Mouse (Mus musculus): ENCODE data around the gene Faf1.

Faf1 gene

DNA sequence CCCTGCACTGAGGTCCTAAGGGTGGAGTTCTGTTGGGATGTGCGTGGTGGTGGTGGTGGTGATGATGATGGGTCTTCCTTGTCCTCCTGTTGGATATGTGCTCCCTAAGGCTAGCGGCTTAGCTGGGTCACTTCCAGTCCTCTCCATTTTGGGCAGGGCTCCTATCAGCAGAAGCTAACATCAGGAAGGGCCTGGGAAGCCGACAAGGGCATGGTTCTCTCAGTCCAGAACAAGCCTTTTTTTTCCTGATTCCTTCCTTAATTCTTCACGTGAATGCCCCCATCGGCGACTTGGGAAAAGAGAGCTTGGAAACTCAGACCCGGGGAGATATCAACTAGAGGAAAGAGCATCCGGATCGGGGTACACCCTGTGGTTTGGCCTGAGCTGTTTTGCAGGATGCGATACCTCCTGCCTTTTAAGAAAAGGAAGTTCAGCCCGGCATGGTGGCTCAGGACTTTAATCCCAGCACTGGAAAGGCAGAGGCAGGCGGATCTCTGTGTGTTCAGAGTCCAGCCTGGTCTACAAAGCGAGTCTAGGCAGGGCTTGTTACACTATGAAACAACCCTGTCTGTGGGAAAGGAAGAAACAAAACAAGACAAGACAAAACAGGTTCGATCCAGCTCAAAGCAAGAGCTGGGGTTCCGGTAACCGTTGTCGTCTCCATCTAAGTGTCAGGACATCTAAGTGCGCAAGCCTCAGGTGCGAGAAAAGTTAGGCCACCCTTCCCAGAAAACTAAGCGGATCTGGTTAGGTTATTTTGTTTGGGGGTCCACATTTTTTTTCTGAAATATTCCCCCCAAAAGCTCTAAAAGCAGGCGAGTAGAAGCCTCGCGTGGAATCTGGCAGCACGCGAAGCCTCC is 299.2 kb downstream of the Faf1 start:
- in situ Hi-C loops (cut with MboI; ENCODE audit: unreplicated experiment in 2 of 2), result no loop called here

DNA sequence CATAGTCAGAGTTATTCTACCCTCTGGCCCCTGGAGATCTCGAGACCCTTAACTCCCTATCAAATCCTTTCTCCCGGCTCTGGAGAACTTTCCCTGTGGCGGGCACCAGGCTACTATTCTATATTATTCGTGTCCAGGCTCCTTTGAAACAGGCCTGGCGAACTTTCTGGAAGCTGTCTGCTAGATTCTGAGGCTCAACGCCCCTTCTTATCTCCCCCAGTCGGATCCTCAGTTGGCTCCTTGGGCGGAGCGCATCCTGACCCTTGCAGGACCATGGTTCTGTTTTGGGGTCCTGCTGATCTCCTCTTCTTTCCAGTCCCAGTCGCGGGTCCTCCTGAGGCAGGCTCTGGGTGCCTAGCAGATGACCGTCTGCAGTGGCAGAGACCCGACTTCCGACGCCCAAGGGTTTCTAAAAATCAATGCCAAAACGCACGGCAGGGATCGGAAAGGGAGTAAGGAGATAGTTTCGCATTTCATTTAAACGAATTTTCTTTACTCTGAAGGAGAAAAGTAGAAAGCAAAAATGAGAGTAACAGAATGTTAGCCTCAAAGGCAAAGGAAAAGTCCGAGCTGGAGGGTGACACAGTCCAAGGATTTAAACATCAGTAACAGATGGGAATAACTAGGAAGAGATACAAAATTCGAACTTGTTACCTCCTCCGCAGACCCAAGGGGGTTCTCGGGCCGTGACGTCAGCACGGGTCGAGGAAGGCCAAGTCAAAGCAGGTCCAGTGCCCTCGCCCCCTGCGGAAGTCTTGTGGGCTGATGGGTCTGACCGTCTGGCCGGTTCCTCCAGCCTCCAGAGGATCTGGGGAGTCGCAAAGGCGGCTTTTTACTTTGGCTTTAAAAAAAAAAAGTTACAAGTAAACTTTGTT is 300.1 kb downstream of the Faf1 start:
- in situ Hi-C loops (cut with MboI; ENCODE audit: unreplicated experiment in 2 of 2), result no loop called here

DNA sequence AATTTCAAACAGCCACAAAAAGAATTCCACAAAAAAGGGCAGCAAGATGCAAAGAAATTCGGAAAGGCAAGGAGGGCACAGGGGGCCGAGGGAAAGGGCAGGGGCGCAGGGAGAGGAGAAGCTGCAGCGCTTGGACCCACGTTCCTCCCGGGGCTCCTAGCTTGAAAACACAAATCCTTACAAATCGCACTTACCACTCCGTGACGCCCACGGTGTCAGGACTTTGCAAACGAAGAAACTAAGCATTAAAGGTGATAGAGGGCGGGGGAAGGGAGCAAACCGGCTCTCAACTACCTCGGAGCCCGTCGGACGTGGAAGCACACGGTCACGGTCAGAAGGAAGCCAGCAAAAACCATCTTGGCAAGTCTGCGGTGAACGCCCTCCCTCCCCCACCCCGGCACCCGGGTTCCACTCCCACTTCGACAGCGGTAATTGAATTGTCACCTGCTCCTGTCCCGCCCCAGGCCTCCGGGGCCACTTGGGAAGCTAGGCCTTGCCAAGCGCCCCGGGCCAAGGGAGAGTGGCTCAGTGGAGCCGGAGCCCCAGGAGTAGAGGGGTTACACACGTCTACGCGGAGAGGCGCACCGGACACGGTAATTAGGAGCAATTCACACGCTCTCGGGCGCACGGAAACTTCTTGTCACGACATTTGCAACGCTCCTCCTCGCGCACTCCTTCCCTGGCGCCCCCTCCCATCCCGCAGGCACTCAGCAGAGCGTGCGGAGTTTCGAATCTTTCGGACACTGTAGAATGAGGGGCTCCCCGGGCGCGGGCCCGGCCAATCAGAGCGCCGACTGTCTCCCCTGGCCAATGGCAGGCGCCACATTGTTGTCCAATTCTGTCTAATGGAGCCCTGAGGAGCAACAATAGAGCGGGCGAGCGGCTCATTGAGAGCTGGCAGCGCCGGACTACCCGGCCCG is 301.0 kb downstream of the Faf1 start, which contains the start of gene Dmrta2:
Gene Dmrta2, plus strand, starts transcription at position 906 of the 920 bp plus-strand sequence.
- in situ Hi-C loops (cut with MboI; ENCODE audit: unreplicated experiment in 2 of 2), result no loop called here

DNA sequence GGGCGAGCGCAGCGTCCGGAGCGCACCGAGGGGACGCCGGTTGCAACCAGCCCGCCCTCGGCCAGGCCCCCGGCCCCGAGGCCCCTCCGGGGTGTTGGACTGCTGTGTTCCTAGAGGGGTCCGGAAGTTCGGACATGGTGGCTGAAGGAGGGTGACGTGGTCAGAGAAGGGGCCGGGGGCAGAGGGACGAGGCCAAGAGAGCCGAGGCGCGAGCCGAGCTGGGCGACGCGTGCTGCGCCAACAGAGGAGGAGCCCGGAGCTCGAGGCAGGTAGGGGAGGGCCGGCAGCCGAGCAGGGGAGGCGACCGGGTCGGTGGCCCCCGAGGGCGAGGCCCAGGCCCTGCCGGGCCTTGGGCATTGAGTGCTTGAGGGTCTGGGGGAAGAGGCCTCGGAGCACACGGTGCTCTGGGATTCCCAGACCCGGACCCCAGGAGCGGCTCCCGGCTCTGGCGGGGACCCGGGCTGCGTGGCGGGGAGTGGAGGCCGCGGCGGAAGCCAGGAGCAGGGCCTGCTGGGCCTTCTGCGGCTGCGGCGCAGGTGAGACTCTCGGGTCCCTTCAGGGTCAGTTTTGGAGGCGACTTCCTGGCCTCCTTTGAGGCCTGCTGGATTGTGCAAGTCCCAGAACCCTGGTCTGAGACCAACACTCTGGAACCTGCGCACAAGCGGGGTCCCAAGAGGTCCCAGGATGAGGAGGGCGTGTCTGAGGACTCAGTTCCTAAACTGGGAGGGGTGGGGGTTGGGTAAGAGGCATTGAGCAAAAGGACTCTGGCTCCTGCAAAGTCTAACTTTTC is 301.9 kb downstream of the Faf1 start:
- in situ Hi-C loops (cut with MboI; ENCODE audit: unreplicated experiment in 2 of 2), result no loop called here

GRCm38 (mm10) chr4:109978858-109979340 is 302.5 kb downstream of the Faf1 start:
- in situ Hi-C loops (cut with MboI; ENCODE audit: unreplicated experiment in 2 of 2), result no loop called here

DNA sequence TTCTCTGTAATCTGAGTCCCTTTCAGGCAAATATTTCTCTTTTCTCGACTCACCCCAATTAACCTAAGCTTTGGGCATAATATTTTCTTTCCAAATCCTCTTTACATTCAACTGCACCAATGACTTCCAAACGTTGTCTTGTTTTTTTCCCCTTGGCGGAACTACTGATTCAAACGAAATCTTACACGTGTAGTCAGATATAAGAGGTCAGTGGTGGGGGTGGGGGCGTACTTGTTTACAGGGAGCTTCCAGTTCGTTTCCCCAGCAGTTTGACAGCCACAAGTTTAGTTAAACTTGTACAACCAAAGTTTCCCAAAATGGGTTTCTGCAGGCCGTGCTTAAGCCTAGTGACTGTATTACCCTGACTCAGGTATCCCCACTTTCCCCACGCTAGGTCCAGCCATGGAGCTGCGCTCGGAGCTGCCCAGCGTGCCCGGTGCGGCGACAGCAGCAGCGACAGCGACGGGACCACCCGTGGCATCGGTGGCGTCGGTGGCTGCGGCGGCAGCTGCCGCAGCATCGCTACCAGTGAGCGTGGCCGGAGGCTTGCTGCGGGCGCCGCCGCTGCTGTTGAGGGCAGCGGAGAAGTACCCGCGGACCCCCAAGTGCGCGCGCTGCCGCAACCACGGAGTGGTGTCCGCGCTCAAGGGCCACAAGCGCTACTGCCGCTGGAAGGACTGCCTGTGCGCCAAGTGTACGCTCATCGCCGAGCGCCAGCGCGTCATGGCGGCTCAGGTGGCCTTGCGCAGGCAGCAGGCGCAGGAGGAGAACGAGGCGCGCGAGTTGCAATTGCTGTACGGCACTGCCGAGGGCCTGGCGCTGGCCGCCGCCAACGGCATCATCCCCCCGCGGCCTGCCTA is 303.3 kb downstream of the Faf1 start:
- in situ Hi-C loops (cut with MboI; ENCODE audit: unreplicated experiment in 2 of 2), result no loop called here

- in situ Hi-C loops (cut with MboI; ENCODE audit: unreplicated experiment in 2 of 2), result no loop called here
Observed at GRCm38 (mm10) chr4:109980321-109981082, 304.1 kb downstream of the Faf1 start.

DNA sequence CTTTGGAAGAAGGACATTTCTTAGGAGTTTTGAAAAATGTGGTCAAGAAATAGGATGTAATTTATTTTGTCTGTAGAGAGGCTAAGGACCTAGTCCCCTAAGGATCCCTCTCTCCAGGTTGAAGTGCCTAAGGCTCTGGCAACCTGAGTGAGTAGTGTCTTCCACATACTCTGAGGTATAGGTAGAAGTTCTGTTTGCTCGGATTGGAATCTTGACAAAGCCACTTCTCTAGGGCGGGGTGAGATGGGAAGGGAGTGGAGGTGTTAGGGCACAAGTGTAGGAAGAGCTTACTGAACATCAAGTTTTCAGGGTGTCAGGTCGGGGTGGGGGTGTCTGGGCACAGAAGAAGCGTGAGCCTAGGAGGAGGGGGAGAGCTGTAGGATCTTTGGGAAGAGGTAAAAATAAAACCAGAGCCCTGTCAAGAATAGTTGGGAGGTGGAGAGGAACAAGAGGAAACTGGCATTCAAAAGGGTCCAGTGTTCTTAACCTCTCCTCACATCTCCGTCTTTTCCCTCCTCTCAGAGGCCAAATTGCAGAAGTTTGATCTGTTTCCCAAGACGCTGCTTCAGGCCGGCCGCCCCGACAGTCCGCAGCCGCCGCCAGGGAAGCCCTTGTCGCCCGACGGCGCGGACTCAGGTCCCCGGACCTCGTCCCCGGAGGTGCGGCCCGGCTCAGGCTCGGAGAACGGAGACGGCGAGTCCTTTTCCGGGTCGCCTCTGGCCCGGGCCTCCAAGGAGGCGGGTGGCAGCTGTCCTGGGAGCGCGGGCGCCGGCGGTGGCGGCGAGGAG is 304.9 kb downstream of the Faf1 start:
- in situ Hi-C loops (cut with MboI; ENCODE audit: unreplicated experiment in 2 of 2), result no loop called here

DNA sequence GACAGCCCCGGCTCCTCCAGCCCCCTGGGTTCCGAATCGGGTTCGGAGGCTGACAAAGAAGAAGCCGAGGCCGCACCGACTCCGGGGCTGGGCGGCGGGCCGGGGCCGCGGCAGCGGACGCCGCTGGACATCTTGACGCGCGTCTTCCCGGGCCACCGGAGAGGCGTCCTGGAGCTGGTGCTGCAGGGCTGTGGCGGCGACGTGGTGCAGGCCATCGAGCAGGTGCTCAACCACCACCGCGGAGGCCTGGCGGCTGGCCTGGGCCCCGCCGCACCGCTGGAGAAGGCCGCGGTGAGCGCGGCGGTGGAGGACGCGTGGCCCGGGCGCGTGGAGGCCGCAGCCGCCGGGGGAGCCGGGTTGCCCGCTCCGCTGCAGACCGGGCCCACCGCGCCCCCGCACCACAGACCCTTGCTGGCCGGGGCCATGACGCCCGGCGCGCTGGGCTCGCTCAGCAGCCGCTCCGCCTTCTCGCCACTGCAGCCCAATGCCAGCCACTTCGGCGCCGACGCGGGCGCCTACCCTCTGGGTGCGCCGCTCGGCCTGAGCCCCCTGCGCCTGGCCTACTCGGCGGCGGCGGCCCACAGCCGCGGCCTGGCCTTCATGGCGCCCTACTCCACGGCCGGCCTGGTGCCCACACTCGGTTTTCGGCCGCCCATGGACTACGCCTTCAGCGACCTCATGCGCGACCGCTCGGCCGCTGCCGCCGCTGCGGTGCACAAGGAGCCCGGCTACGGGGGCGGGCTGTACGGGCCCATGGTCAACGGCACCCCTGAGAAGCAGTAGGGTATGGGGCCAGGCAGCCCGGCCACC is 305.7 kb downstream of the Faf1 start:
- in situ Hi-C loops (cut with MboI; ENCODE audit: unreplicated experiment in 2 of 2), result no loop called here

DNA sequence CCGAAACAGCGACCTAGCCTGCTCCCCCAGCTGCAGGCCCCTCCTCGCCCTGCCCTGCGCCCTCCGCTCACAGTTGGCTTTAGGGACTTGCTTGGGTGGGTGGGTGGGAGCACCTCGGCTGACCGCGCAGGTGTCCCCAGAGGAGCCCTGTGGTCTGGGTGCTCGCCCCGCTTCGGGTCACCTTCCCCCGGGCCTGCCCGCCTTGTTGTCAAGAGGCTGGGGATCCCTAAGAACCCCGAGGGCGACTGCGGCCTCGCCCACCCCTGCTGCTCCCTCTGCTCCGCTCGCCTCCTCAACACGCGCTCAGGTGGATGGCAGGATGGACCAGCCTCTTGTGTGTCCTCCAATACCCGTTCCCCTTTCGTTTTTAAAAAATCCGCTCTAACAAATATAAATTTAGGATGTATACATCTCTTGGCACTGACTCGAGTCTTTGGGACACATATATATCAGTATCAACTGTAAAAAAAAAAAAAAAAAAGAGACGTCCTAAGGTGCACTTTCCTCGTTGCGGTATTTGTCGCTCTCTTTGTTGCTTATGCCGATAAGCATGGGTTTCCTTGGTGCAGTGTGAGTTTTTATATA is 306.4 kb downstream of the Faf1 start:
- in situ Hi-C loops (cut with MboI; ENCODE audit: unreplicated experiment in 2 of 2), result no loop called here

- in situ Hi-C loops (cut with MboI; ENCODE audit: unreplicated experiment in 2 of 2), result no loop called here
Observed at GRCm38 (mm10) chr4:109983281-109984001, 307.1 kb downstream of the Faf1 start.

GRCm38 (mm10) chr4:109984011-109984411 is 307.6 kb downstream of the Faf1 start:
- in situ Hi-C loops (cut with MboI; ENCODE audit: unreplicated experiment in 2 of 2), result no loop called here

GRCm38 (mm10) chr4:109984496-109985423 is 308.4 kb downstream of the Faf1 start:
- in situ Hi-C loops (cut with MboI; ENCODE audit: unreplicated experiment in 2 of 2), result no loop called here
